Mouse (Mus musculus): ENCODE measurements at regions not wholly inside any gene's neighbourhood (a gene's known extent, or its start where the extent isn't known, plus 50 kb on each side); places are given as distances from the start of the nearest gene placed in this dataset.

DNA sequence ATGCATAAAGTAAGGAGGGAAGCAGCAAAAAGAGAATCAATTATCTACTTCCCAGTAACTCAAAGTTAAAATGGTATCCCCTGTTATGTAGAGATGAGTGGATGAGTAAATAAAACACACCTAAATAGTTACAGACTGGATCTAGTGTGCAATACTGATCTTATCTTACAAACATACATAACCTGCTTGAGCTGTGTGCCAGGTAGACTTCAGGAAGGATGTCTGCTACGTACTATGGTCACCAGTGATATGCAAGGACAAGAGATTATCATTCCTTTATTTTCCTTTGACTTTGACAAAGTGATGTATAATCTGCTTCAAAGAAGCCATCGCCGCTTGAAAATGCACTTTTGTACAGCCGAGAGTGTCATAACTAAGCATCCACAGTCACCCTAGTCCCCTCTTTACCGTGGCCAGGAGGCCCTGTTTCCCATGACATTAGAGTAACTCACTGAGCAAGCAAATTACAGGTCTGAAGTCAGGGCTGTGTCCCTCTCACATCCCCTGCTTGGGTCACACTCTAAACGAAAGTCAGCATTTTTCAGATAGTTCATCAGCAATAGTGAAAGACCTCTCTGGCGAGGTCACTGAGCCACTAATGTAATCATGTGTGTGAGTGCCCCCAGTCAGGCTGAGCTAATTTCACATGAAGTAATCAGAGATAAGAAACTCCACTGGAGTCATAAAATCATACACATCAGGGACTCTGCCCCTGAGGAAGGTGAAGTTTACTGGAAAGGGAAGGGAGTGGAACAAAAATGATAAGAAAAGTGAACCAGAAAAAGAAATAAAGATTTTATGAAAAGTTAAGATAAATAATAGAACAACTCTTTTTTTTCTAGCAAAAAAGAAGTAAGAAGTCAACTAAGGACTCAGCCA is 929.8 kb upstream of the Gm7489 start:
- DNase-seq (ENCODE audit: low spot score in 2 of 2): no peak

DNA sequence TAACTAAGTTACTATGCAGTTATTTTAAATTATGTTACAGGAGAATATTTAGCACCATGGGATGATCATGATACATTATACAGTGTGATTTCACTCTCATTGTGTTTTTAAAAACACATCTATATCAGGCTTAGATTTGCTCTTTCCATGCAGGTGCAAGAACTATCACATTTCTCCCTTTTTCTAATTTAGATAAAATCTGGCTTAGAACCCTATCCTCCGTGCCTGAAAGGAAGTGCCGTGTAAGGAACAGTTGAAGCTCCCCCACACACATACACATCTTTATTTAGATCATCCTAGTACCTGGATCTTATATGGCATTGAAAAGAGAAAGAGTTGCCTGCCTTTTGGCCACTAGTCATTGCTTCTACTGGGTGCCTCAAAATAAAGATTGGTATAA is 925.0 kb upstream of the Gm7489 start:
- no peak for DNase-seq (ENCODE audit: low spot score in 2 of 2)

DNA sequence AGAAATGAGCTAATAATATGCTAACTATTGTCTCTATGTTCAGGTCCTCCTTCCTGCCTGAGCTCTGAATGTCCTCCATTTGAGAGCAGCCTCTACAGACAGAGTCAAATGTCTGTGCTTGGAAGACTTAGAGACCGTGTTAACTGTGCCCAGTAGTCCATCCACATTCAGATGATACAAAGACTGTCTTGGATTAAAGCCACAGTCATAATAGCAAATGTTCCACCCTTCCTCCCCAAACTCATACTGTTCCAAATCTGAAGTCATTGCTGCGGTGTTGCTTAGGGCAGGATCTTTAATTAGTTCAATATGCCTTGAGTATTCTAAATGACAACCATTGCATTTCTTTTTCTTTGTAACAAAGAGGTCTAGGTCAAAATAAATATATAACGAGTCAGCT is 923.2 kb upstream of the Gm7489 start:
- DNase-seq (ENCODE audit: low spot score in 2 of 2): no peak

- no peak for DNase-seq (ENCODE audit: low spot score in 2 of 2)
Measured at GRCm38 (mm10) chr15:52963918-52964317, 920.8 kb upstream of the Gm7489 start.

DNA sequence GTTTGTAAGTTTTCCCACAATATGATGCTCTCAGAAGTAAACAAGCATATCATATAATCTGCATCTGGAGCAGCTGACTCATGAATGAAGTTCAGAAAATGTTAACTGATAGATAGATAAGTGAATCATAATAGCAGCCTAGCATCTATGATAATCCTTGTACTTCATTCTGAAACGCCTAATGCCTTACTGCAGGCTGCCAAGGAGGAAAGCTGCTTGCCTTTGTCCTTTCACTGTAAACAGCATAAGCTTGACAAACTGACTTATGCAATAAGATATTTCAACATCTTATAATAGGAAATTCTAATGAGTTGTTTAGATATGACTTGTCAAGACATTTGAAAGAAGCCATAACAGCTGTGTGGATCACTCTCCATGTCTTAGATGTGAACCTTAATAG is 920.3 kb upstream of the Gm7489 start:
- no peak for DNase-seq (ENCODE audit: low spot score in 2 of 2)

- no peak for DNase-seq (ENCODE audit: low spot score in 2 of 2)
Measured at GRCm38 (mm10) chr15:52967801-52968235, 916.9 kb upstream of the Gm7489 start.

DNA sequence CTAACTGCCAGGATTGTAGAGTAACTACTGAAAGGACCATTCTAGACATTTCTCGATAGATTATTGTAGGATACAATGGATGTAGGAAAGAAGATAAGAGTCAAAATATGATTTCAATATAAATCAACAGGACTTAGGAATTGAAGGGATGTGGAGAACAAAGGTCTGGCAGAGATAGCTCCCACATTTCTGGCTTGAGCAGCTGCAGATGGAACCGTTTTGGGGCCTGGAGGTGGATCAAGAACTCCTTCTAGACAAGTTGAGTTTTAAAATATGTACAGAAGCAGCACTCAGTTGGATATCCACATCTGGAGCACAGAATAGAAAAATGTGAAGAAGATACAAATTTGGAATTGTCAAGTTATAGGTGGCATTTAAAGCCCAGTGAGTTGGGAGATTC is 901.9 kb upstream of the Gm7489 start:
- DNase-seq (ENCODE audit: low spot score in 2 of 2): no peak

- no peak for DNase-seq (ENCODE audit: low spot score in 2 of 2)
Measured at GRCm38 (mm10) chr15:52990580-52990979, 894.1 kb upstream of the Gm7489 start.

DNA sequence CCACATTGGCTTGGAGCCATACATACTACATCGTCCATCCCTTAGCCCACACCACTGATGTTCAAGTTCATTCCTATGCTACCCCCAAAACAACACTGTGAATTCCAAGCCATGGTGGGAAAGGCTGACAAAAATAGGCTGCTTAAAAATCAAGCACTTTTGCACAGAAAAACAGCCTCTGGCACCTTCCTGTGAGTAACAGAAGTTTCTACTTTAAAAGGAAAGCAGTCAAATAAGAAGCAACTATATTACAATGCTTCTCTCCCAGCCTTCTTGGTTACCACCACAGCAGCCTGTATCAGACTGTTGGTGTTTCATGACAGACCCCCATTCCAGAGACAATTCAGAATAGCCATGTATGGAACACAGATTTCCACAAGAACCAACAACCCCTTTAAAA is 890.4 kb upstream of the Gm7489 start:
- no peak for DNase-seq (ENCODE audit: low spot score in 2 of 2)

DNA sequence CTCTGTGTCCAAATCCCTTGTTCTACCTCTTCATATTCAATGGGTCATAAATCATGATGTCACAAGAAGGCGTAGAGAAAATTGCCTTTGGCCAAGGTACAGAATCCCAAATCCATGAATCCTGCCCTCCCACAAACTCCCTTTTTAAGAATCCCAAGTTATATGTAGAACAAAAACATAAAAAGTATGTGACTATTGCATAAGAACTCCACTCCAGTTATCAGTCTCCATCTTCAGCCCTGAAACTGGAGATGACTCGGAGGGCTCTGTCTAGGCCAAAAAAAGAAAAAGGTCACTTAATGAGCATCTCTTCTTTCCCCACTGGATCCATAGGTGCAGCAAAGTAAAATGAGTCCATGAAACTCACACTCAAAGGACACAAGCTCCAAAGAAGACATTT is 885.5 kb upstream of the Gm7489 start:
- no peak for DNase-seq (ENCODE audit: low spot score in 2 of 2)

GRCm38 (mm10) chr15:52999776-53000175 is 884.9 kb upstream of the Gm7489 start:
- DNase-seq (ENCODE audit: low spot score in 2 of 2): peak in 1 of 2 experiments; percentile 54

GRCm38 (mm10) chr15:53001429-53001828 is 883.3 kb upstream of the Gm7489 start:
- DNase-seq (ENCODE audit: low spot score in 2 of 2): peak in 1 of 2 experiments; percentile 47

DNA sequence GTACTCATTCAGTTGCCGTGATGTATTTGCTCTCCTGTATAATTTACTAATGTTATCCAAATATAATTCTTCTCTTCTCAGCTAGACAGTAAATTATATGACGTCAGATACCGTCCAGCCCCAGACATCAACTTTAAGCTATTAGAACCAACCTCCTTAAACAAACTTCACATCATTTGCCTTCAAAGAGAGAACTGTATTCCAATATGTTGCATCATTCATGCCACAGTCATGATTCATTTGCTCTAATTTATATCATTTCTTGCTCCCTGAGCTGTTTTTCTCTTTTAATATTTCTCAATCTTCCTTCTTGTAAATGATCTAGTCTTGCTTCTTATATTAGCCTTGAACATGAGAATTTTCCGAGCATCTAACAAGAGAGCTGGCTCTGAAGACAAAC is 882.7 kb upstream of the Gm7489 start:
- DNase-seq (ENCODE audit: low spot score in 2 of 2): no peak

- no peak for DNase-seq (ENCODE audit: low spot score in 2 of 2)
Measured at GRCm38 (mm10) chr15:53004078-53004477, 880.6 kb upstream of the Gm7489 start.

DNA sequence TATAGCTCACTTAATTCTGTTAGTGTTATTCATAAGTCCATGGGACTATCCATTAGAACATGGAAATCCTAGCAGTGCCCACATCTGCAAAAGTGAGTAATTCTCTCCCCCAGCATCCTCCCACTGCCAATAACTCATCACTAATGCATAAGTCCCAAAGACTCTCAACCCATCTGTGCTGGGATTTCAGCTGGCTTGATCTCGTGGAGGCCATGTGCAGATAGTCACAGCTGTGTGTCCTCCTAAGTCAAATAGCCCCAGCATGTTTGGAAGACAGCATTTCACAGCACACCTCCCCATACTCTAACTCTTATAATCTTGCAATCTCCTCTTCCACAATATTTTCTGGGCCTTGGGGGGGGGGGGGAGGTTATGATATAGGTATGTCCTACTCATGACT is 877.9 kb upstream of the Gm7489 start:
- peak in 1 of 2 experiments; percentile 28 for DNase-seq (ENCODE audit: low spot score in 2 of 2)

DNA sequence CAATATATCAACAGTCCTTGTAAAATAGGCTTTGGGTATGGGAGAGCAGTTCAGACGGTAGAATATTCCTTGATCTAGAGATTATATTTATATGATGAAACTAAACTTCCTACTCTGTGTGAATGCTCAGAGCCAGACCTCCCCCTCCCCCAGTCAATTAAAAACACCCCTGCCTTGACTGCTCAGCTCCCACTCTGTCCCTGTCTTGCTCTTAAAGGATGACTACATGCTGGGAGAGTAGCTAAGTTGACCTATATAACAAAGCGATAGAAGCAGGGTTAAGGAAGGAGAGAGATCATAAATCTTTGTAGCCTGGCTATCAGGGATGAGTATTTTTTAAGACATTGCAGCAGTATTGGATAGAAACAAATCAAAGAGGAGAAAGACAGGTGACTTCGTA is 875.4 kb upstream of the Gm7489 start:
- no peak for DNase-seq (ENCODE audit: low spot score in 2 of 2)

All from left cerebral cortex, adult 8-10 months (tissue).